ENCODE assay signal across 8 mouse cellular contexts in genomic region chr1:74397268-74397918, GRCm38 (mm10). TPM values are rescaled to one million over a fixed set of nuclear protein-coding genes. Genes with fewer than 3 reads are reported as not detected.
DNase-seq lines count a peak whose midpoint lies in the region; ATAC-seq and TF ChIP-seq lines count a peak whose summit lies in the region.

No protein-coding gene starts in this region.

- no peak overlapping the region for H3ac ChIP-seq in myocyte (ENCODE audit: control insufficient read depth, insufficient read length)

- H3K79me2 ChIP-seq in liver, adult 2 months (ENCODE audit: control insufficient read depth, insufficient read depth, low read length): peaks cover 15% of the 10 kb centered on the region; the same call in 1 of the 2 replicates
- peaks cover 12% of the 10 kb centered on the region for H3K79me2 ChIP-seq in myocyte (ENCODE audit: control insufficient read depth, insufficient read depth)

- peaks cover 19% of the 10 kb centered on the region for H3K36me3 ChIP-seq in heart, embryonic 11.5 days (ENCODE audit: control insufficient read depth, insufficient read depth, low read length)
- peaks cover 22% of the 10 kb centered on the region for H3K36me3 ChIP-seq in kidney, embryonic 16.5 days (ENCODE audit: insufficient read depth, low read length)
- H3K36me3 ChIP-seq in liver, adult 2 months (ENCODE audit: control insufficient read depth, insufficient read depth, low read length): peaks cover 11% of the 10 kb centered on the region; the same call in 1 of the 2 replicates
- no peaks in the 10 kb centered on the region for H3K36me3 ChIP-seq in myocyte (ENCODE audit: control insufficient read depth, insufficient read depth)
- peaks cover 4% of the 10 kb centered on the region; the same call in 1 of the 2 replicates for H3K36me3 ChIP-seq in splenic B cell, adult 2 months (ENCODE audit: control insufficient read depth, insufficient read depth, low read length, poor library complexity, severe bottlenecking)

- H3K9ac ChIP-seq in heart, embryonic 11.5 days (ENCODE audit: low read depth, low read length): peak overlapping the region; percentile 82
- H3K9ac ChIP-seq in kidney, embryonic 16.5 days (replicated peaks; ENCODE audit: low read length): peak overlapping the region; percentile 62
- H3K9ac ChIP-seq in liver, adult 2 months (ENCODE audit: low read depth, low read length): peak overlapping the region; percentile 70

- H3K4me1 ChIP-seq in bone marrow macrophage, adult 2 months (ENCODE audit: control insufficient read depth, insufficient read depth, low read length): peaks cover 6% of the 10 kb centered on the region
- H3K4me1 ChIP-seq in heart, embryonic 11.5 days (ENCODE audit: control insufficient read depth, insufficient read depth, low read length): peaks cover 10% of the 10 kb centered on the region
- H3K4me1 ChIP-seq in kidney, embryonic 16.5 days (ENCODE audit: insufficient read depth, low read length): peaks cover 21% of the 10 kb centered on the region
- H3K4me1 ChIP-seq in liver, adult 2 months (ENCODE audit: control insufficient read depth, insufficient read depth, low read length): peaks cover 26% of the 10 kb centered on the region

- peak overlapping the region; percentile 61 for H3K4me3 ChIP-seq in bone marrow macrophage, adult 2 months (ENCODE audit: insufficient read depth, low read length)
- H3K4me3 ChIP-seq in heart, embryonic 11.5 days (ENCODE audit: low read depth, low read length): peak overlapping the region; percentile 47
- H3K4me3 ChIP-seq in kidney, embryonic 16.5 days (ENCODE audit: low read length): peak overlapping the region; percentile 35
- H3K4me3 ChIP-seq in liver, adult 2 months (ENCODE audit: insufficient read depth, low read depth, low read length): peak overlapping the region; percentile 34
- peak overlapping the region; percentile 27 for H3K4me3 ChIP-seq in myocyte

- H3K4me2 ChIP-seq in heart, embryonic 11.5 days: peak overlapping the region; percentile 90
- peak overlapping the region; percentile 67 for H3K4me2 ChIP-seq in kidney, embryonic 16.5 days (replicated peaks; ENCODE audit: low read depth, low read length)
- peak overlapping the region; percentile 85 for H3K4me2 ChIP-seq in myocyte (ENCODE audit: low read depth)

- no peak for TF ChIP-seq CTCF in bone marrow macrophage, adult 2 months (IDR thresholded peaks at IDR 0.05; ENCODE audit: low read depth, low read length)
- TF ChIP-seq CTCF in liver, adult 2 months (IDR thresholded peaks at IDR 0.05; ENCODE audit: low read depth, low read length): peak; percentile 87

- DNase-seq in A20 (ENCODE audit: low read depth, low spot score): peak; percentile 100
- peak; percentile 92 for DNase-seq in liver, adult 2 months (ENCODE audit: extremely low read depth, low read depth, low spot score)
- DNase-seq in splenic B cell, adult 2 months (ENCODE audit: low read depth, low spot score): peak; percentile 94

- H3K9me3 ChIP-seq in heart, embryonic 11.5 days (replicated peaks; ENCODE audit: control insufficient read depth, low read length): no peaks in the 10 kb centered on the region
- H3K9me3 ChIP-seq in kidney, embryonic 16.5 days (ENCODE audit: low read length): no peaks in the 10 kb centered on the region

- H3K27me3 ChIP-seq in heart, embryonic 11.5 days (ENCODE audit: control insufficient read depth, insufficient read depth, low read length): no peaks in the 10 kb centered on the region
- H3K27me3 ChIP-seq in kidney, embryonic 16.5 days (ENCODE audit: insufficient read depth, low read length): no peaks in the 10 kb centered on the region
- H3K27me3 ChIP-seq in liver, adult 2 months (ENCODE audit: control insufficient read depth, insufficient read depth, low read length): no peaks in the 10 kb centered on the region
- no peaks in the 10 kb centered on the region for H3K27me3 ChIP-seq in myocyte (ENCODE audit: control insufficient read depth, insufficient read depth, insufficient read length)
- H3K27me3 ChIP-seq in splenic B cell, adult 2 months (ENCODE audit: control insufficient read depth, insufficient read depth, low read length, poor library complexity, severe bottlenecking): no peaks in the 10 kb centered on the region

- under 1% methylated on average over 40 of the region's 41 CpGs for WGBS in heart, embryonic 11.5 days (ENCODE audit: insufficient replicate concordance)
- under 1% methylated on average over 41 of the region's 41 CpGs for WGBS in kidney, embryonic 16.5 days
- WGBS in liver, adult 2 months: under 1% methylated on average over 39 of the region's 41 CpGs

- peak; percentile 90 for ATAC-seq in erythroblast, adult 5-6 weeks (replicated peaks; ENCODE audit: low FRiP score, poor library complexity, severe bottlenecking)
- peak; percentile 93 for ATAC-seq in heart, embryonic 11.5 days (replicated peaks; ENCODE audit: insufficient number of reproducible peaks, low FRiP score, low TSS enrichment)
- ATAC-seq in kidney, embryonic 16.5 days (ENCODE audit: low FRiP score, low TSS enrichment): peak; percentile 93

- no peak for TF ChIP-seq POLR2A in bone marrow macrophage, adult 2 months (IDR thresholded peaks at IDR 0.05; ENCODE audit: borderline replicate concordance, low read depth, low read length)
- TF ChIP-seq POLR2A in liver, adult 2 months (IDR thresholded peaks at IDR 0.05; ENCODE audit: extremely low read depth, insufficient read depth, low read length): peak; percentile 83
- peak; percentile 79 for TF ChIP-seq POLR2A in myocyte (IDR thresholded peaks at IDR 0.05; ENCODE audit: insufficient read length, low read depth)

- H3K27ac ChIP-seq in bone marrow macrophage, adult 2 months (ENCODE audit: insufficient read depth, low read depth, low read length): peak overlapping the region; percentile 97
- H3K27ac ChIP-seq in heart, embryonic 11.5 days (ENCODE audit: low read depth, low read length): peak overlapping the region; percentile 93
- H3K27ac ChIP-seq in kidney, embryonic 16.5 days (ENCODE audit: low read length): peak overlapping the region; percentile 89
- peak overlapping the region; percentile 85 for H3K27ac ChIP-seq in liver, adult 2 months (replicated peaks; ENCODE audit: insufficient read depth, low read depth, low read length)

TF ChIP-seq in myocyte, 11 proteins besides CTCF, POLR2A, EP300 and RAD21:
- TF ChIP-seq E2F4 (IDR thresholded peaks at IDR 0.05; ENCODE audit: insufficient read depth): no peak
- TF ChIP-seq MYOD1 (IDR thresholded peaks at IDR 0.05; ENCODE audit: control insufficient read depth in 1 of 3, insufficient read length in 2 of 3, low read depth in 2 of 3): peak in 1 of 3 experiments; percentile 7
- TF ChIP-seq SRF (IDR thresholded peaks at IDR 0.05; ENCODE audit: control insufficient read depth, insufficient read length, low read depth): peak; percentile 82
- TF ChIP-seq POLR2AphosphoS2 (IDR thresholded peaks at IDR 0.05; ENCODE audit: insufficient read length, low read depth): peak; percentile 100
- no peak for TF ChIP-seq CEBPB (IDR thresholded peaks at IDR 0.05; ENCODE audit: insufficient read depth, poor library complexity, severe bottlenecking)
- peak in 1 of 3 experiments; percentile 42 for TF ChIP-seq MYOG (IDR thresholded peaks at IDR 0.05; ENCODE audit: control insufficient read depth in 1 of 3, insufficient read depth in 1 of 3, insufficient read length in 2 of 3, low read depth in 2 of 3)

RNA-seq across cellular contexts. Expression of gene Ctdsp1, which starts 6.1 kb away (rescaled TPM):
- 119 and 123 TPM in 2 replicates for polyA plus RNA-seq in bone marrow macrophage, adult 2 months (2012; ENCODE audit: insufficient read depth, insufficient read length, missing spikeins)
- 30.7 and 40.5 TPM in 2 replicates for total RNA-seq in erythroblast, adult 5-6 weeks (2015; ENCODE audit: low replicate concordance)
- 10.5 and 22.8 TPM in 2 replicates for total RNA-seq in erythroblast, adult 5-6 weeks (2017; ENCODE audit: low replicate concordance)
- 59.6 and 63.8 TPM in 2 replicates for polyA plus RNA-seq in heart, embryonic 11.5 days (2014; fragmentation: Nextera tagmentation; extraction: Ambion mirVana)
- 91.1 and 94.0 TPM in 2 replicates for polyA plus RNA-seq in kidney, embryonic 16.5 days (2015; fragmentation: Nextera tagmentation; extraction: Ambion mirVana)
- total RNA-seq in liver, adult 2 months (2014; rRNA removed): 27.1 and 41.9 TPM in 2 replicates
- 167 and 185 TPM in 2 replicates for polyA plus RNA-seq in liver, adult 2 months (2012; rRNA removed)
- 64.0 TPM for polyA plus RNA-seq in myocyte (2012; fragmentation: generic; extraction: Trizol)

RNA-seq across cellular contexts. Expression of gene Vil1, which starts 11.8 kb away (rescaled TPM):
- not detected in 2 replicates for polyA plus RNA-seq in bone marrow macrophage, adult 2 months (2012; ENCODE audit: insufficient read depth, insufficient read length, missing spikeins)
- not detected in 2 replicates for total RNA-seq in erythroblast, adult 5-6 weeks (2015; ENCODE audit: low replicate concordance)
- total RNA-seq in erythroblast, adult 5-6 weeks (2017; ENCODE audit: low replicate concordance): not detected in 2 replicates
- polyA plus RNA-seq in heart, embryonic 11.5 days (2014; fragmentation: Nextera tagmentation; extraction: Ambion mirVana): 0.23 and 0.45 TPM in 2 replicates
- polyA plus RNA-seq in kidney, embryonic 16.5 days (2015; fragmentation: Nextera tagmentation; extraction: Ambion mirVana): 17.5 and 18.0 TPM in 2 replicates
- total RNA-seq in liver, adult 2 months (2014; rRNA removed): 0.13 and 0.18 TPM in 2 replicates
- 0.22 and 0.26 TPM in 2 replicates for polyA plus RNA-seq in liver, adult 2 months (2012; rRNA removed)
- polyA plus RNA-seq in myocyte (2012; fragmentation: generic; extraction: Trizol): 0.02 TPM

RNA-seq across cellular contexts. Expression of gene Slc11a1, which starts 22.4 kb away (rescaled TPM):
- polyA plus RNA-seq in bone marrow macrophage, adult 2 months (2012; ENCODE audit: insufficient read depth, insufficient read length, missing spikeins): 539 and 588 TPM in 2 replicates
- 20.2 and 37.0 TPM in 2 replicates for total RNA-seq in erythroblast, adult 5-6 weeks (2015; ENCODE audit: low replicate concordance)
- 3.0 and 12.7 TPM in 2 replicates for total RNA-seq in erythroblast, adult 5-6 weeks (2017; ENCODE audit: low replicate concordance)
- polyA plus RNA-seq in heart, embryonic 11.5 days (2014; fragmentation: Nextera tagmentation; extraction: Ambion mirVana): 1.1 TPM in 2 replicates
- polyA plus RNA-seq in kidney, embryonic 16.5 days (2015; fragmentation: Nextera tagmentation; extraction: Ambion mirVana): 4.5 and 5.4 TPM in 2 replicates
- total RNA-seq in liver, adult 2 months (2014; rRNA removed): 17.5 and 23.4 TPM in 2 replicates
- 10.8 and 21.4 TPM in 2 replicates for polyA plus RNA-seq in liver, adult 2 months (2012; rRNA removed)
- 1.0 TPM for polyA plus RNA-seq in myocyte (2012; fragmentation: generic; extraction: Trizol)

RNA-seq across cellular contexts. Expression of gene Catip, which starts 35.5 kb away (rescaled TPM):
- 0.60 and 0.76 TPM in 2 replicates for polyA plus RNA-seq in bone marrow macrophage, adult 2 months (2012; ENCODE audit: insufficient read depth, insufficient read length, missing spikeins)
- not detected in 2 replicates for total RNA-seq in erythroblast, adult 5-6 weeks (2015; ENCODE audit: low replicate concordance)
- not detected in 2 replicates for total RNA-seq in erythroblast, adult 5-6 weeks (2017; ENCODE audit: low replicate concordance)
- polyA plus RNA-seq in heart, embryonic 11.5 days (2014; fragmentation: Nextera tagmentation; extraction: Ambion mirVana): 0.17 and 0.59 TPM in 2 replicates
- 0.50 and 0.53 TPM in 2 replicates for polyA plus RNA-seq in kidney, embryonic 16.5 days (2015; fragmentation: Nextera tagmentation; extraction: Ambion mirVana)
- total RNA-seq in liver, adult 2 months (2014; rRNA removed): 0.09 TPM in 1 of 2 replicates, not detected in the other
- 0.09 TPM in 1 of 2 replicates, not detected in the other for polyA plus RNA-seq in liver, adult 2 months (2012; rRNA removed)
- polyA plus RNA-seq in myocyte (2012; fragmentation: generic; extraction: Trizol): 0.10 TPM

Comparison
In these comparisons a context has a peak if more than half of its experiments do, and no peak if none do; other contexts are left out.
1. Peak in every context shown above with its lines: DNase-seq, ATAC-seq, H3K4me3 ChIP-seq and H3K27ac ChIP-seq.
2. RNA of gene Vil1, which starts 11.8 kb away (polyA plus RNA-seq): 17.5 to 18.0 TPM in kidney, embryonic 16.5 days; 0.22 to 0.26 TPM in liver, adult 2 months, not detected in bone marrow macrophage, adult 2 months, 0.23 to 0.45 TPM in heart, embryonic 11.5 days and 0.02 TPM in myocyte (single experiment); every median in the first group is over 10 times any median in the second.
3. RNA of gene Slc11a1, which starts 22.4 kb away (polyA plus RNA-seq): 539 to 588 TPM in bone marrow macrophage, adult 2 months; 10.8 to 21.4 TPM in liver, adult 2 months, 4.5 to 5.4 TPM in kidney, embryonic 16.5 days, 1.1 TPM in heart, embryonic 11.5 days and 1.0 TPM in myocyte (single experiment); every median in the first group is over 10 times any median in the second.